In the genomic region with DNA sequence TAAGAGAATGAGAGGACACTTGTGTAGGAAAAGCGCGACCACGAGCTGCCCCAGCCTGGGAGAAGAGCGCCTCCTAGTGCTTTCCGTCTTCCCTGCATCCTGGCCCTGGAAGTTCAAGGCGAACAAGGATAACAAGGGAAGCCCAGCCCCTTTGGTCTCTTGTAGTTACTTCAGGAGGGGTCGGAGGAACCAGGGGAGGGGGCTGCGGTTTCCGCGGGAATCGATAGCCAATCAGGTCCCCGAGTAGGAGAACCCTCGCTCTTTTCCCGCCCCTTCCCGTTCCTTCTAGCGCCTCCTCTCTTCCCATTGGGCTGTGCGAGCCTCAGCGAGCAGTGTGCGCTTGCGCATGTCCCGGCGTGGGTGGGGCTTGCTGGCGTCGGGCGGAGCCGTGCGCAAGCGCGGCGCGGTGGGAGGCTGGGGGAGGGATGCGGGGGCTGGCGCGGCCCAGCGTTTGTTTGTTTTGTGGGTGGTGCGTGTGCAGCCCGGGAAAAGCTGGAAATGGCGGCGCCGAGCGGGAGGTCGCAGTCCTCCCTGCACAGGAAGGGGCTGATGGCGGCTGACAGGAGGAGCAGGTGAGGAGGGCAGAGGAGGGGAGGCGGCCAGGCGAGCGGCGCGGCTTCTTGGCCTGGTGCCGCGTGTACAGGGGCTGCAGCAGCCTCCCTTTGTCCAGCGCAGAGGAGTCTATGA, we compare ENCODE assay signal across 8 mouse cellular contexts. TPM values are rescaled to one million over a fixed set of nuclear protein-coding genes. Genes with fewer than 3 reads are reported as not detected.
DNase-seq lines count a peak whose midpoint lies in the region; ATAC-seq and TF ChIP-seq lines count a peak whose summit lies in the region.

A gene (plus strand): TSS at position 360 of the 687 bp plus-strand sequence.

- no peaks in the 10 kb centered on the region for H3K4me1 ChIP-seq in bone marrow, adult 2 months (ENCODE audit: control insufficient read depth, insufficient read depth, low read length)
- H3K4me1 ChIP-seq in embryonic facial prominence, embryonic 15.5 days = peaks cover 16% of the 10 kb centered on the region
- H3K4me1 ChIP-seq in limb, embryonic 14.5 days (ENCODE audit: control insufficient read depth, insufficient read depth, low read length) = peaks cover 8% of the 10 kb centered on the region
- no peaks in the 10 kb centered on the region; the same call in 1 of the 2 replicates for H3K4me1 ChIP-seq in midbrain, postnatal 0 days (ENCODE audit: insufficient read depth, low read length)

- peak within 1 kb of the TSS; percentile 83 for H3K4me2 ChIP-seq in embryonic facial prominence, embryonic 15.5 days (replicated peaks)
- H3K4me2 ChIP-seq in limb, embryonic 14.5 days (replicated peaks; ENCODE audit: low read depth, low read length, severe bottlenecking) = peak within 1 kb of the TSS; percentile 74
- peak within 1 kb of the TSS; percentile 83 for H3K4me2 ChIP-seq in midbrain, postnatal 0 days (ENCODE audit: low read depth, low read length, poor library complexity, severe bottlenecking)

- TF ChIP-seq POLR2A in bone marrow, adult 2 months (IDR thresholded peaks at IDR 0.05; ENCODE audit: borderline replicate concordance, control insufficient read depth, low read depth, low read length) = peak; percentile 54; the same call in 1 of the 2 replicates
- no peak for TF ChIP-seq POLR2A in limb, embryonic 14.5 days (IDR thresholded peaks at IDR 0.05; ENCODE audit: borderline replicate concordance, extremely low read depth, insufficient read depth, insufficient read length)

- peak; percentile 73 for TF ChIP-seq CTCF in bone marrow, adult 2 months (IDR thresholded peaks at IDR 0.05; ENCODE audit: control insufficient read depth, insufficient read depth, low read length)
- TF ChIP-seq CTCF in midbrain, postnatal 0 days (IDR thresholded peaks at IDR 0.05) = peak; percentile 94

- no peaks in the 10 kb centered on the region for H3K27me3 ChIP-seq in embryonic facial prominence, embryonic 15.5 days
- H3K27me3 ChIP-seq in limb, embryonic 14.5 days (ENCODE audit: control insufficient read depth, insufficient read depth, low read length) = no peaks in the 10 kb centered on the region
- no peaks in the 10 kb centered on the region for H3K27me3 ChIP-seq in midbrain, postnatal 0 days (ENCODE audit: insufficient read depth, low read length)

- H3K9ac ChIP-seq in embryonic facial prominence, embryonic 15.5 days = peak within 1 kb of the TSS; percentile 92
- H3K9ac ChIP-seq in limb, embryonic 14.5 days (ENCODE audit: low read depth, low read length, severe bottlenecking) = peak within 1 kb of the TSS; percentile 88
- H3K9ac ChIP-seq in midbrain, postnatal 0 days (replicated peaks; ENCODE audit: low read length, poor library complexity, severe bottlenecking) = peak within 1 kb of the TSS; percentile 79

- peak within 1 kb of the TSS; percentile 83 for H3K4me3 ChIP-seq in bone marrow, adult 2 months (replicated peaks; ENCODE audit: control insufficient read depth, low read depth, low read length)
- H3K4me3 ChIP-seq in embryonic facial prominence, embryonic 15.5 days (replicated peaks) = peak within 1 kb of the TSS; percentile 90
- H3K4me3 ChIP-seq in limb, embryonic 14.5 days (replicated peaks; ENCODE audit: low read length) = peak within 1 kb of the TSS; percentile 72
- peak within 1 kb of the TSS; percentile 95 for H3K4me3 ChIP-seq in midbrain, postnatal 0 days (ENCODE audit: low read depth, low read length)

- no peaks in the 10 kb centered on the region for H3K9me3 ChIP-seq in embryonic facial prominence, embryonic 15.5 days (replicated peaks)
- no peaks in the 10 kb centered on the region for H3K9me3 ChIP-seq in limb, embryonic 14.5 days (ENCODE audit: control insufficient read depth, low read length)
- no peaks in the 10 kb centered on the region for H3K9me3 ChIP-seq in midbrain, postnatal 0 days (ENCODE audit: low read length)

- H3K36me3 ChIP-seq in embryonic facial prominence, embryonic 15.5 days = peaks cover 26% of the 10 kb centered on the region
- H3K36me3 ChIP-seq in limb, embryonic 14.5 days (ENCODE audit: control insufficient read depth, insufficient read depth, low read length) = peaks cover 25% of the 10 kb centered on the region
- H3K36me3 ChIP-seq in midbrain, postnatal 0 days (ENCODE audit: insufficient read depth, low read length) = peaks cover 18% of the 10 kb centered on the region

- DNase-seq in 416B (ENCODE audit: low read depth) = peak; percentile 99
- peak; percentile 98 for DNase-seq in heart, adult 8-10 months (ENCODE audit: low spot score)
- DNase-seq in kidney, adult 9 months = peak; percentile 99
- peak; percentile 100 for DNase-seq in limb, embryonic 14.5 days (ENCODE audit: low spot score)
- peak; percentile 100 for DNase-seq in midbrain, postnatal 0 days (ENCODE audit: low spot score)
- peak; percentile 95 for DNase-seq in spleen, postnatal 14 days (ENCODE audit: low spot score in 2 of 2)

- peak within 1 kb of the TSS; percentile 81 for H3K27ac ChIP-seq in bone marrow, adult 2 months (ENCODE audit: control insufficient read depth, insufficient read depth, low read depth, low read length, poor library complexity)
- peak within 1 kb of the TSS; percentile 94 for H3K27ac ChIP-seq in embryonic facial prominence, embryonic 15.5 days (replicated peaks)
- H3K27ac ChIP-seq in limb, embryonic 14.5 days (replicated peaks; ENCODE audit: low read depth, low read length) = peak within 1 kb of the TSS; percentile 85
- H3K27ac ChIP-seq in midbrain, postnatal 0 days (ENCODE audit: low read depth, low read length) = peak within 1 kb of the TSS; percentile 84

- ATAC-seq in embryonic facial prominence, embryonic 15.5 days (ENCODE audit: insufficient number of reproducible peaks, low FRiP score, low TSS enrichment, low read depth) = peak; percentile 99
- peak; percentile 99 for ATAC-seq in limb, embryonic 14.5 days (ENCODE audit: low FRiP score, low read depth)
- ATAC-seq in midbrain, postnatal 0 days (ENCODE audit: low FRiP score) = peak; percentile 100

- WGBS in bone marrow, adult 2 months = under 1% methylated on average over 51 of the region's 51 CpGs
- under 1% methylated on average over 50 of the region's 51 CpGs for WGBS in embryonic facial prominence, embryonic 15.5 days
- WGBS in limb, embryonic 14.5 days = under 1% methylated on average over 50 of the region's 51 CpGs
- WGBS in midbrain, postnatal 0 days = under 1% methylated on average over 50 of the region's 51 CpGs

RNA-seq across cellular contexts. Expression of the gene that starts here (rescaled TPM):
- 20.9 and 27.5 TPM in 2 replicates for polyA plus RNA-seq in bone marrow, adult 2 months (2011; ENCODE audit: insufficient read depth, insufficient read length, low replicate concordance, missing spikeins)
- 45.8 and 46.5 TPM in 2 replicates for polyA plus RNA-seq in embryonic facial prominence, embryonic 15.5 days (2015; fragmentation: Nextera tagmentation; extraction: Ambion mirVana)
- 1 to 10 TPM; 6.3 to 9.6 (median 7.5) TPM for total RNA-seq in heart, adult 8-10 months (2022)
- polyA plus RNA-seq in limb, embryonic 14.5 days (2012; rRNA removed) = 78.1 and 102 TPM in 2 replicates
- polyA plus RNA-seq in limb, embryonic 14.5 days (2014; fragmentation: Nextera tagmentation; extraction: Ambion mirVana) = 53.3 and 54.9 TPM in 2 replicates
- 42.6 and 50.7 TPM in 2 replicates for total RNA-seq in midbrain, postnatal 0 days (2014; rRNA removed)
- polyA plus RNA-seq in midbrain, postnatal 0 days (2015; fragmentation: Nextera tagmentation; extraction: Ambion mirVana) = 17.9 and 18.4 TPM in 2 replicates

Comparison
In these comparisons a context has a peak if more than half of its experiments do, and no peak if none do; other contexts are left out.
1. Peak in every context shown above with its lines: DNase-seq, ATAC-seq, H3K4me3 ChIP-seq and H3K27ac ChIP-seq.